Mouse (Mus musculus) lung, postnatal 0 days (tissue): ENCODE measurements around the gene Mog.
A peak's percentile ranks its signal among the peaks of the same experiment; 100 is the strongest.

Experiments
- CTCF ChIP-seq: IDR thresholded peaks from 2 replicates; pipeline ENCODE4 v1.5.1; 2016; ENCODE audit warnings: antibody characterized with exemption, mild to moderate bottlenecking
- EP300 ChIP-seq: IDR thresholded peaks from 2 replicates; pipeline ENCODE4 v1.6.1; 2016; ENCODE audit warnings: antibody characterized with exemption, mild to moderate bottlenecking, control low read depth

GRCm38 (mm10) chr17:37049570-37050310 is 26.5 kb upstream of the Mog start:
- TF ChIP-seq CTCF: peak; percentile 71
- TF ChIP-seq EP300: no peak
